Mouse (Mus musculus) liver, embryonic 18 days (tissue): ENCODE results near the gene 0610010F05Rik. TPM values are rescaled to one million over a fixed set of nuclear protein-coding genes. Genes with fewer than 3 reads are reported as not detected.

Experiments used
- polyA plus RNA-seq: library from polyadenylated mRNA; depleted of rRNA; stranded (reverse); fragments of >200 nt; gene quantifications from 2 replicates; pipeline ENCODE4 v1.2.3, GENCODE M21; 2012; rRNA removed

0610010F05Rik gene
- polyA plus RNA-seq: 2.6 and 2.8 TPM in 2 replicates

GRCm38 (mm10) chr11:23632945-23633878 is at the start of gene 0610010F05Rik:
Gene 0610010F05Rik, minus strand, starts transcription at chr11:23633639.

DNA sequence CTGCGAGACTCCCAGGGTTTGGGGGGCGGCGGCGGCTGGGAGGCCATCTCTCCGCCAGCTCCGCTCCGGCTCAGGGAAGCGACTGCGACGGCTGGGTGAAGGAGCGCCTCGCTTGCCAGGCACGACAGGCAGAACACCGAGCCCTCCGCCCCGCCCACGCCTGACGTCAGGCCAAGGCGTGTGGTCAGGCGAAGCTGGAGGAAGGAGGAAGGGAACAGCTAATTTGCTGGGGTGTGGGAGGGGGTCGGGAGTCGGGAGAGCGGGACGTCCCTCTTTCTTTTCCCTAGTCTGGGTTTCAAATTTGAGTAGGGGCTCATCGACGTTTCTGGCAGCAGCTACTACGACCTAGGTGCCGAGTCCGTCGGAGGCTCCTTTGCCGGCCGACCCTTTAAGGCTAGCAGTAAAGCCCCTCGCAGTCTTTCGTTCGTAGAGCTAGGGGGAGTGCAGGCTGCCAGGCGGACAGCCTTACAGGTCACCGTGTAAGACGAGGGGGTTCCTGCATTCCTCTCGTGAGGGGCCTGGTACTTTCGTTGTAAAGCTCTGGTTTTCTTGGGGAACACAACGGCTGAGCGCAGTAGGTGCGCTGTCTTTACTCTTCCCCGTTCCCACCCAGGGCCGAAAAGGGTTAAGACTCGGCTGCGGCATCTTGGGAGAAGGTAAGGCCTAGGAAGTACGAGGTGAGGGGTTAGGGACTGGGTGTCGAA is 32.5 kb upstream of the 0610010F05Rik start, which contains the start of gene Pex13:
TSS of gene Pex13 (minus strand) at position 162 of the 704 bp plus-strand sequence.

DNA sequence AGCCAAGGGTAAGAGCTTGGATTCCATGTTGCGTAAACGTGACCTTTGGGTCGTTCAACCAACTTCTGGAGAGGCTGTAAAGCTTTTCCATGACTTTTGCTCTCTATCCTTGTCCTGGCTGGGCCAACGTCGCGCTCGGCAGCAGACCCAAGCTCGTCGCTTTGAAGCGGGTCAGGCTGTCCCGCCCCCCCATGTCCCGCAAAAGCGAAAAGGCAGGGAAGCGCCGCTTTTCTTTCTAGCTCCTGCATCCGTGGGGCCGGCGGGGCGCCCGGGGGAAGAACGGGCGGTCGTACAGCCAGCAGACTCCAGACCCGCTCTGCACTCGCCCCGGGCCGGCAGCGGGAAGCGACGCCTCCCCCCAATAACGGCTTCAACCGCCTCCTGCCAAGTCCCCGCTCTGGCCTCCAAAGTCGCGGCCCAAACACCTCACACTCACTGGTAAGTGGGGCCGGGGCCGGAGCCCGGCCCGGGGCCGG is 31.9 kb upstream of the 0610010F05Rik start, which contains the start of gene Pus10:
TSS of gene Pus10 (plus strand) at position 364 of the 476 bp plus-strand sequence.

GRCm38 (mm10) chr11:23520473-23521205 is 112.8 kb downstream of the 0610010F05Rik start, which contains the start of gene 1700093K21Rik:
Gene 1700093K21Rik, minus strand, starts transcription at chr11:23521155.

Other genes starting within 250 kb of the 0610010F05Rik start
- gene Ahsa2, start 135.6 kb downstream of the 0610010F05Rik start, polyA plus RNA-seq: 18.4 and 20.3 TPM in 2 replicates
- gene 1700093K21Rik, start 112.5 kb downstream of the 0610010F05Rik start, polyA plus RNA-seq: 0.03 TPM in 1 of 2 replicates, not detected in the other
- 6.0 TPM in 2 replicates for gene Pus10, start 32.0 kb upstream of the 0610010F05Rik start, polyA plus RNA-seq
- gene Pex13, start 32.3 kb upstream of the 0610010F05Rik start, polyA plus RNA-seq: 7.4 and 8.1 TPM in 2 replicates
- 1.1 and 1.2 TPM in 2 replicates for gene Rel, start 137.3 kb upstream of the 0610010F05Rik start, polyA plus RNA-seq